Mouse (Mus musculus) kidney, adult 11 months (tissue): ENCODE data around the gene Gast.
"Not testable (repeated sequence)": the region's sequence is repeated elsewhere in the genome, so short reads cannot be mapped to it uniquely, and the experiment has no call there.

ENCODE experiments used
- DNase-seq: peaks from one replicate; pipeline ENCODE4 v3.0.0; 2022

The Gast gene

GRCm38 (mm10) chr11:100333944-100334457 is at the start of gene Gast:
Gene Gast (plus strand): TSS chr11:100334407.
- no peak for DNase-seq

- no peak for DNase-seq
Measured at GRCm38 (mm10) chr11:100284988-100285387, 49.2 kb upstream of the Gast start.

- DNase-seq = no peak
Measured at GRCm38 (mm10) chr11:100287024-100287423, 47.2 kb upstream of the Gast start.

- DNase-seq = no peak
Measured at GRCm38 (mm10) chr11:100288942-100289341, 45.3 kb upstream of the Gast start.

- DNase-seq = no peak
Measured at GRCm38 (mm10) chr11:100290235-100290634, 44.0 kb upstream of the Gast start.

GRCm38 (mm10) chr11:100292884-100293283 is 41.3 kb upstream of the Gast start:
- no peak for DNase-seq

GRCm38 (mm10) chr11:100295308-100295707 is 38.9 kb upstream of the Gast start:
- DNase-seq = peak; percentile 49

- DNase-seq = no peak
Measured at GRCm38 (mm10) chr11:100297801-100298200, 36.4 kb upstream of the Gast start.

GRCm38 (mm10) chr11:100298274-100299036 is 35.8 kb upstream of the Gast start:
- peak; percentile 62 for DNase-seq

GRCm38 (mm10) chr11:100300293-100300692 is 33.9 kb upstream of the Gast start:
- no peak for DNase-seq

- no peak for DNase-seq
Measured at GRCm38 (mm10) chr11:100301292-100301691, 32.9 kb upstream of the Gast start.

GRCm38 (mm10) chr11:100307900-100308299 is 26.3 kb upstream of the Gast start:
- DNase-seq = no peak

GRCm38 (mm10) chr11:100308672-100309071 is 25.5 kb upstream of the Gast start:
- not testable (repeated sequence) for DNase-seq

- no peak for DNase-seq
Measured at GRCm38 (mm10) chr11:100311656-100312055, 22.6 kb upstream of the Gast start.

- DNase-seq = peak; percentile 80
Measured at GRCm38 (mm10) chr11:100312096-100312679, 22.0 kb upstream of the Gast start.

GRCm38 (mm10) chr11:100313424-100313823 is 20.8 kb upstream of the Gast start:
- DNase-seq = peak; percentile 55

- no peak for DNase-seq
Measured at GRCm38 (mm10) chr11:100315439-100315838, 18.8 kb upstream of the Gast start.

- no peak for DNase-seq
Measured at GRCm38 (mm10) chr11:100317826-100318380, 16.3 kb upstream of the Gast start.

GRCm38 (mm10) chr11:100318529-100319451 is 15.4 kb upstream of the Gast start:
- DNase-seq = no peak

GRCm38 (mm10) chr11:100319492-100320171 is 14.6 kb upstream of the Gast start, which contains the start of gene Eif1:
Gene Eif1 (plus strand): TSS chr11:100319885.
- DNase-seq = peak; percentile 99

- DNase-seq = peak; percentile 97
Measured at GRCm38 (mm10) chr11:100320172-100320630, 14.0 kb upstream of the Gast start.
